Mouse (Mus musculus) MEL (cell line): ENCODE data around the gene Ccdc88c. TPM values are rescaled to one million over a fixed set of nuclear protein-coding genes. Genes with fewer than 3 reads are reported as not detected.

ENCODE experiments used
- DNase-seq: peaks from one replicate; pipeline ENCODE4 v3.0.0; 2011; ENCODE audit warnings: low read depth, low spot score
- H3K27ac ChIP-seq: 2 replicates; pipeline ENCODE4 v1.5.1; 2012; ENCODE audit warnings: low read depth, mild to moderate bottlenecking, control low read depth, low read length, moderate library complexity; ENCODE audit not compliant: control insufficient read depth
- H3K27me3 ChIP-seq, 2 experiments: fragments of 150-350 bp in 1 of 2; sonication (generic) in 1 of 2; 2 replicates each; pipeline ENCODE4 v1.6.1; 2012; ENCODE audit warnings: low read length in 2 of 2, mild to moderate bottlenecking in 2 of 2, improper control_type of control experiment in 1 of 2, moderate library complexity in 1 of 2; ENCODE audit not compliant: insufficient read depth in 2 of 2, control insufficient read depth in 1 of 2
- H3K36me3 ChIP-seq, 2 experiments: 2 replicates each; pipeline ENCODE4 v1.6.1; 2012 to 2014; ENCODE audit warnings: low read length in 2 of 2, improper control_type of control experiment in 1 of 2, inconsistent platforms in 1 of 2, mild to moderate bottlenecking in 1 of 2; ENCODE audit not compliant: insufficient read depth in 2 of 2, control insufficient read depth in 1 of 2
- H3K4me1 ChIP-seq, 2 experiments: fragments of 150-350 bp in 1 of 2; sonication (generic) in 1 of 2; 2 replicates each; pipeline ENCODE4 v1.6.1; 2012; ENCODE audit warnings: low read length in 2 of 2, improper control_type of control experiment in 1 of 2, mild to moderate bottlenecking in 1 of 2; ENCODE audit not compliant: insufficient read depth in 2 of 2, control insufficient read depth in 1 of 2
- H3K4me3 ChIP-seq, 2 experiments: fragments of 150-350 bp in 1 of 2; sonication (generic) in 1 of 2; 2 replicates each; pipeline ENCODE4 v1.5.1; 2012; ENCODE audit warnings: low read depth in 2 of 2, low read length in 2 of 2, mild to moderate bottlenecking in 2 of 2, moderate library complexity in 2 of 2, control low read depth in 1 of 2, improper control_type of control experiment in 1 of 2; ENCODE audit not compliant: control insufficient read depth in 1 of 2, insufficient read depth in 1 of 2
- H3K79me2 ChIP-seq: 2 replicates; pipeline ENCODE4 v1.6.1; 2012; ENCODE audit warnings: mild to moderate bottlenecking, low read length, moderate library complexity; ENCODE audit not compliant: control insufficient read depth, poor library complexity, insufficient read depth
- H3K9ac ChIP-seq: 2 replicates; pipeline ENCODE4 v1.6.1; 2012; ENCODE audit warnings: low read depth, mild to moderate bottlenecking, control low read depth, low read length, moderate library complexity; ENCODE audit not compliant: control insufficient read depth, poor library complexity, severe bottlenecking
- H3K9me3 ChIP-seq: fragments of 150-350 bp; sonication (generic); replicated peaks from 2 replicates; pipeline ENCODE4 v1.6.1; 2012; ENCODE audit warnings: mild to moderate bottlenecking, low read length, improper control_type of control experiment, moderate library complexity; ENCODE audit not compliant: insufficient read depth
- ETS1 ChIP-seq: IDR thresholded peaks from 2 replicates; pipeline ENCODE4 v1.6.1; 2012; ENCODE audit warnings: low read depth, mild to moderate bottlenecking, inconsistent platforms, low read length, improper control_type of control experiment, moderate library complexity
- GATA1 ChIP-seq: IDR thresholded peaks from 2 replicates; pipeline ENCODE4 v1.6.1; 2011; ENCODE audit warnings: low read depth, low read length, improper control_type of control experiment
- HCFC1 ChIP-seq: IDR thresholded peaks from 2 replicates; pipeline ENCODE4 v1.6.1; 2012; ENCODE audit warnings: low read depth, mild to moderate bottlenecking, inconsistent platforms, low read length, improper control_type of control experiment, moderate library complexity
- JUND ChIP-seq: IDR thresholded peaks from 2 replicates; pipeline ENCODE4 v1.6.1; 2011; ENCODE audit warnings: low read depth, mild to moderate bottlenecking, improper control_type of control experiment, low read length
- MAX ChIP-seq: IDR thresholded peaks from 2 replicates; pipeline ENCODE4 v1.6.1; 2011; ENCODE audit warnings: low read length, improper control_type of control experiment
- MAZ ChIP-seq: IDR thresholded peaks from 2 replicates; pipeline ENCODE4 v1.6.1; 2012; ENCODE audit warnings: low read depth, mild to moderate bottlenecking, inconsistent platforms, low read length, improper control_type of control experiment
- MYB ChIP-seq: IDR thresholded peaks from 2 replicates; pipeline ENCODE4 v1.6.1; 2011; ENCODE audit warnings: mild to moderate bottlenecking, low read depth, low read length, improper control_type of control experiment
- MYC ChIP-seq: IDR thresholded peaks from 2 replicates; pipeline ENCODE4 v1.6.1; 2011; ENCODE audit warnings: low read depth, mild to moderate bottlenecking, low read length, improper control_type of control experiment, moderate library complexity
- POLR2AphosphoS2 ChIP-seq: IDR thresholded peaks from 2 replicates; pipeline ENCODE4 v1.6.1; 2011; ENCODE audit warnings: low read length, improper control_type of control experiment
- RCOR1 ChIP-seq: IDR thresholded peaks from 2 replicates; pipeline ENCODE4 v1.6.1; 2012; ENCODE audit warnings: low read depth, mild to moderate bottlenecking, inconsistent platforms, low read length, improper control_type of control experiment
- SIN3A ChIP-seq: IDR thresholded peaks from 2 replicates; pipeline ENCODE4 v1.6.1; 2012; ENCODE audit warnings: low read length, improper control_type of control experiment, inconsistent platforms
- TAL1 ChIP-seq: IDR thresholded peaks from 2 replicates; pipeline ENCODE4 v1.6.1; 2012; ENCODE audit warnings: mild to moderate bottlenecking, inconsistent platforms, low read length, moderate library complexity, mixed read lengths
- TBP ChIP-seq: IDR thresholded peaks from 2 replicates; pipeline ENCODE4 v1.8.0; 2011; ENCODE audit warnings: low read depth, low read length, improper control_type of control experiment
- TCF12 ChIP-seq: IDR thresholded peaks from 2 replicates; pipeline ENCODE4 v1.6.1; 2014; ENCODE audit warnings: low read depth, mild to moderate bottlenecking, inconsistent platforms, low read length, improper control_type of control experiment, moderate library complexity
- UBTF ChIP-seq: IDR thresholded peaks from 2 replicates; pipeline ENCODE4 v1.6.1; 2012; ENCODE audit warnings: low read depth, mild to moderate bottlenecking, inconsistent platforms, low read length, improper control_type of control experiment, moderate library complexity, borderline replicate concordance; ENCODE audit not compliant: insufficient read depth
- USF1 ChIP-seq: IDR thresholded peaks from 2 replicates; pipeline ENCODE4 v1.6.1; 2014; ENCODE audit warnings: low read depth, mild to moderate bottlenecking, inconsistent platforms, low read length, improper control_type of control experiment, moderate library complexity
- USF2 ChIP-seq, 2 experiments: IDR thresholded peaks; 2 replicates each; pipeline ENCODE4 v1.6.1; 2011 to 2012; ENCODE audit warnings: improper control_type of control experiment in 2 of 2, low read length in 2 of 2, borderline replicate concordance in 1 of 2, inconsistent platforms in 1 of 2, low read depth in 1 of 2, mild to moderate bottlenecking in 1 of 2; ENCODE audit not compliant: insufficient read depth in 1 of 2
- ZKSCAN1 ChIP-seq: IDR thresholded peaks from 2 replicates; pipeline ENCODE4 v1.6.1; 2012; ENCODE audit warnings: low read depth, mild to moderate bottlenecking, inconsistent platforms, low read length, improper control_type of control experiment, moderate library complexity
- ZNF384 ChIP-seq: IDR thresholded peaks from 2 replicates; pipeline ENCODE4 v1.6.1; 2012; ENCODE audit warnings: low read depth, mild to moderate bottlenecking, inconsistent platforms, low read length, improper control_type of control experiment
- polyA plus RNA-seq, 2 experiments: library from polyadenylated mRNA; stranded (reverse) in 1 of 2; unstranded in 1 of 2; fragments of >175 nt in 1 of 2; fragments of >200 nt in 1 of 2; gene quantifications; 2 replicates each; pipeline versions ENCODE4 v1.2.1 to v1.2.4; 2012; ENCODE audit warnings: low replicate concordance in 2 of 2, low read depth in 1 of 2; ENCODE audit not compliant: insufficient read length in 2 of 2, insufficient read depth in 1 of 2, missing spikeins in 1 of 2
- total RNA-seq: library from RNA; depleted of rRNA; stranded (reverse); fragments of 300-350 nt; gene quantifications from 2 replicates; pipeline ENCODE4 v1.2.3, GENCODE M21; 2012

Gene Ccdc88c
- total and polyA plus RNA-seq, 3 experiments = 8.7 to 15.3 TPM; not detected in 1

DNA sequence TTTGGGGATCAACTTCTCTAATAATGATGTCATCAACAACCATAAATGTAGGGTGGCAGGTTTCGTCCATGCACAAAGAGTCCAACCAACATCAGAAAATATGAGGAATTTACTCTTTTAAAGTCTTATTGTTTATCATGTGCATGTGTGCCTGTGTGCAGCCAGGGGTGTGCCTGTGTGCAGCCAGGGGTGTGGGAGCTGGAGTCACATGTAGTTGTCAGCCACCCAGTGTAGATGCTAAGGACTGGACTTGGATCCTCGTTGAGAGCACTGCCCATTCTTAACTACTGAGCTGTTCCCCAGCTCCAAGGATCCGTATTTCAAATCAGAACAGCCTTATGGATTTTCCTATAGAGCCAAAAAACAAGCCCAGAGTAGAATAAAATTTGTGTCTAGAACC, 37.7 kb downstream of the Ccdc88c start:
- DNase-seq = no peak
- Histone ChIP-seq H3K9ac (no peak overlapping the region), H3K27me3 (no peaks in the 10 kb centered on the region), H3K79me2 (peaks cover 4% of the 10 kb centered on the region; the same call in 1 of the 2 replicates), H3K4me3 (no peak overlapping the region), H3K9me3 (no peaks in the 10 kb centered on the region), H3K36me3 (peaks cover 0 to 1% of the 10 kb centered on the region in 2 experiments; a peak in 2 of 4 replicates), H3K4me1 (peaks cover under 1 to 9% of the 10 kb centered on the region in 2 experiments), H3K27ac (no peak overlapping the region)
- TF ChIP-seq TBP (no peak), HCFC1 (no peak), MAZ (no peak), TAL1 (no peak), TCF12 (no peak), ZNF384 (no peak), USF2 (IDR thresholded peaks at IDR 0.05; ENCODE audit: borderline replicate concordance in 1 of 2, insufficient read depth in 1 of 2, low read depth in 1 of 2, low read length in 2 of 2) (no peak), MYB (no peak), UBTF (no peak), MAX (no peak), POLR2AphosphoS2 (no peak), SIN3A (no peak), ETS1 (no peak), GATA1 (no peak), MYC (no peak), USF1 (no peak), ZKSCAN1 (no peak), JUND (no peak), RCOR1 (no peak)

DNA sequence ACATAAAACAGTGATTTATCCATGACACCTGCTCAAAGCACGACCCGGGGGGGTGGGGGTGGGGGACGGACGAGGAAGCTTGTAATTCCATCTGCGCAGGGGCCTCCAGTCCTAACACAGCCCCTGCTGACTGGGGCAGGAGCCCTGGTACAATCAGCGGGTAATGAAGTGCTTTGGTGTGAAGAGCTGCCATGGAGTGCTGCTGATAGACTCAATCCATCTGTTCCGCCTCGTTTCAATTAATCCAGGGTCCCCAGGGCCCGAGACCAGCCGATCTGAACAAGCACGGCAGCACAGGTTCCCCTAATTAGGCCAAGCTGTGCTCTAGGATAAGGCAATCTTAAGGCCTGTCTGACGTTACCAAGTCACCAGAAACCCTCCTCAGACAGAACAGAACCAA, 38.6 kb downstream of the Ccdc88c start:
- DNase-seq = no peak
- Histone ChIP-seq H3K36me3 (peaks cover 0 to 5% of the 10 kb centered on the region in 2 experiments; a peak in 2 of 4 replicates), H3K27me3 (no peaks in the 10 kb centered on the region), H3K4me1 (peaks cover 7 to 11% of the 10 kb centered on the region in 2 experiments), H3K4me3 (no peak overlapping the region), H3K79me2 (peaks cover 4% of the 10 kb centered on the region; the same call in 1 of the 2 replicates), H3K9me3 (no peaks in the 10 kb centered on the region), H3K27ac (no peak overlapping the region), H3K9ac (no peak overlapping the region)
- no peak for TF ChIP-seq TCF12
